Mouse (Mus musculus) brain, embryonic 14.5 days (tissue): ENCODE measurements at regions not wholly inside any gene's neighbourhood (a gene's known extent, or its start where the extent isn't known, plus 50 kb on each side); places are given as distances from the start of the nearest gene placed in this dataset.

ENCODE experiments used
- CTCF ChIP-seq: fragments of 200-500 bp; IDR thresholded peaks from 2 replicates; pipeline ENCODE4 v1.5.1; 2012; ENCODE audit warnings: inconsistent platforms, mild to moderate bottlenecking, moderate library complexity, borderline replicate concordance; ENCODE audit not compliant: insufficient read depth, insufficient read length; ENCODE audit errors: extremely low read depth
- POLR2A ChIP-seq: fragments of 200-500 bp; IDR thresholded peaks from 2 replicates; pipeline ENCODE4 v1.6.1; 2012; ENCODE audit warnings: mild to moderate bottlenecking, inconsistent platforms, borderline replicate concordance; ENCODE audit not compliant: poor library complexity, insufficient read depth, insufficient read length, severe bottlenecking; ENCODE audit errors: extremely low read depth

DNA sequence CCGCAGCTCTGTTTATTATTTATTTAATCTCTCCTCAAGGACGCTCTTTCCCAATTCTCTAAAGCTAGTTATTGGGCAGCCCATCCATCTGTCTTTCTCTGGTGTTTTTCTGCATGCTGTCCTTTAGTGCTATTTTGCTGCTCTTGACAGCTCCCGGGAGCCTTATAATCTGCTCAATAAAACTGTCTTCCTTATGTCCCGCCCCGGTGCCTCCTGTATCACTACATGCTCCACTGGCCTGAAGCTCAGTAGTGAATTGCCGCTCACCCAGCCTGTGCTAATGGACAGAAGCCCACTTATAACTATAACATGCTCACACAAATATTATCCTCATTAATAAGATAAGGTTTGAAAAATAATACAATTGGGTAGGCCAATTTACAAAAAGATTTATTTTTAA lies 371.5 kb upstream of the Aga start:
- TF ChIP-seq CTCF (no peak), POLR2A (no peak)
